Mouse (Mus musculus) heart, adult 2 months (tissue): ENCODE measurements at regions not wholly inside any gene's neighbourhood (a gene's known extent, or its start where the extent isn't known, plus 50 kb on each side); places are given as distances from the start of the nearest gene placed in this dataset.

Experiments used
- DNase-seq, 2 experiments: peaks; one replicate each; pipeline ENCODE4 v3.0.0; 2021
- H3K27ac ChIP-seq: fragments of 200-600 bp; 2 replicates; pipeline ENCODE4 v1.8.1; 2022
- H3K27me3 ChIP-seq: fragments of 200-500 bp; 2 replicates; pipeline ENCODE4 v1.6.1; 2012; ENCODE audit warnings: mild to moderate bottlenecking, low read length, inconsistent platforms, mixed read lengths; ENCODE audit not compliant: control insufficient read depth, insufficient read depth
- H3K36me3 ChIP-seq: fragments of 200-500 bp; 2 replicates; pipeline ENCODE4 v1.6.1; 2012; ENCODE audit warnings: low read length, inconsistent platforms; ENCODE audit not compliant: control insufficient read depth, insufficient read depth
- H3K4me1 ChIP-seq: fragments of 200-500 bp; 2 replicates; pipeline ENCODE4 v1.6.1; 2011; ENCODE audit warnings: low read length; ENCODE audit not compliant: control insufficient read depth, insufficient read depth
- H3K4me3 ChIP-seq: fragments of 200-600 bp; 2 replicates; pipeline ENCODE4 v1.8.1; 2022
- H3K79me2 ChIP-seq: fragments of 200-500 bp; replicated peaks from 2 replicates; pipeline ENCODE4 v1.6.1; 2012; ENCODE audit warnings: mild to moderate bottlenecking, inconsistent platforms, low read length, moderate library complexity, mixed read lengths; ENCODE audit not compliant: control insufficient read depth, insufficient read depth
- H3K9ac ChIP-seq: fragments of 200-500 bp; 2 replicates; pipeline ENCODE4 v1.6.1; 2012; ENCODE audit warnings: low read depth, mild to moderate bottlenecking, control low read depth, inconsistent platforms, low read length, mixed read lengths
- CTCF ChIP-seq: fragments of 200-600 bp; IDR thresholded peaks from 2 replicates; pipeline ENCODE4 v1.8.1; 2022; ENCODE audit warnings: antibody characterized with exemption, mild to moderate bottlenecking, moderate library complexity
- EP300 ChIP-seq: fragments of 200-500 bp; IDR thresholded peaks from 2 replicates; pipeline ENCODE4 v1.6.1; 2011; ENCODE audit warnings: low read depth, low read length, control low read depth; ENCODE audit not compliant: insufficient read depth
- POLR2A ChIP-seq: fragments of 200-500 bp; IDR thresholded peaks from 2 replicates; pipeline ENCODE4 v1.6.1; 2011; ENCODE audit warnings: mild to moderate bottlenecking, low read depth, low read length, control low read depth; ENCODE audit not compliant: insufficient read depth
- WGBS: fragments of 180-500 bp; shearing (Covaris S2); methylation state at CpG from one replicate; pipeline ENCODE4 v1.1.7; 2018; 5-methylcytosine and 5-hydroxymethylcytosine counted together
- intact Hi-C: fragments of 180-260 bp; cut with DNase I; formaldehyde crosslinking; loops from one replicate; pipeline ENCODE4 v1.15.1; 2025

DNA sequence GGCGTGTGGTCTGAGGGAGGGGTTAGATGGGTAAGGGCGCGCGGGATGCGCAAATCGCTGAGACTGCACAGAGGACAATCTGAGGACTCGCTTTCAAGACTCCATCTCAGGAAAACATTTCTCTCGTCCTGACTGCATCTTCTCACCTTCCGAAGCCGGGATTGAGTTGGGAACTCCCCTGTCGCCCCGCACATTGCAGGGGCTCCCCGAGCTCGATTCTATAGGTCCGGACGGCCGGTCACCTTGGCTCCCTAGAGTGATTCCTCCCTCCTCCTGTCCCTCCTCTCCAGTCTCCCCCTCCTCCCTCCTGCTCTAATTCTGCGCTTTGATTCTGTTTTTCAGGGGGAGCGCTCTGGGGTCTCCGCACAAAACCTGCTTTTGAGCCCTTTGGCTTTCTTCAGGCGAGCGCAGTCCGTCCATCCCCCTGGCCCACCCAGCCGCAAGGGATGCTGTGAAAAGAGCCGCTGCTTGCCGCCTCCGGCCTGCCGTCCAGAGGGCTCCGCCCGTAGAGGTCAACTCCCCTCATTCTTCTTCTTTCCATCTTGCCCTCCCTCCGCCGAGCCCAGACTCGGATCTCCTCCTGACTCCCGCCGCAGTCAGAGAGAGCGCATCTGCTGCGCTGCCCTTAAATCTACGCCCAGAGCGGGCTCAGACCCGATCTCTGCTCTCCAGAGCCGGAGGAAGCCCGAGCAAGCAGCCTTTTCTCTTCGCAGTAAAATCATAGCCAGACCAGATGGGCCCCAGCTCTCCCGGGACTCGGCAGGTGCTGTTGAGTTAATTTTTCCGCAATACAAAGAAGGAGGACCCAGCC lies 153.8 kb upstream of the Cypt12 start:
- Histone ChIP-seq H3K27ac (no peak overlapping the region), H3K79me2 (no peaks in the 10 kb centered on the region), H3K4me3 (no peak overlapping the region), H3K4me1 (no peaks in the 10 kb centered on the region), H3K27me3 (peaks cover 15% of the 10 kb centered on the region), H3K9ac (no peak overlapping the region), H3K36me3 (no peaks in the 10 kb centered on the region)
- TF ChIP-seq POLR2A (no peak), EP300 (no peak), CTCF (no peak)
- DNase-seq = no peak
- intact Hi-C loops = loop anchor here (10.0 kb wide), 1 partner anchor 980 kb away; no protein-coding TSS in a partner anchor
- WGBS = 2% methylated on average over 46 of the region's 46 CpGs

DNA sequence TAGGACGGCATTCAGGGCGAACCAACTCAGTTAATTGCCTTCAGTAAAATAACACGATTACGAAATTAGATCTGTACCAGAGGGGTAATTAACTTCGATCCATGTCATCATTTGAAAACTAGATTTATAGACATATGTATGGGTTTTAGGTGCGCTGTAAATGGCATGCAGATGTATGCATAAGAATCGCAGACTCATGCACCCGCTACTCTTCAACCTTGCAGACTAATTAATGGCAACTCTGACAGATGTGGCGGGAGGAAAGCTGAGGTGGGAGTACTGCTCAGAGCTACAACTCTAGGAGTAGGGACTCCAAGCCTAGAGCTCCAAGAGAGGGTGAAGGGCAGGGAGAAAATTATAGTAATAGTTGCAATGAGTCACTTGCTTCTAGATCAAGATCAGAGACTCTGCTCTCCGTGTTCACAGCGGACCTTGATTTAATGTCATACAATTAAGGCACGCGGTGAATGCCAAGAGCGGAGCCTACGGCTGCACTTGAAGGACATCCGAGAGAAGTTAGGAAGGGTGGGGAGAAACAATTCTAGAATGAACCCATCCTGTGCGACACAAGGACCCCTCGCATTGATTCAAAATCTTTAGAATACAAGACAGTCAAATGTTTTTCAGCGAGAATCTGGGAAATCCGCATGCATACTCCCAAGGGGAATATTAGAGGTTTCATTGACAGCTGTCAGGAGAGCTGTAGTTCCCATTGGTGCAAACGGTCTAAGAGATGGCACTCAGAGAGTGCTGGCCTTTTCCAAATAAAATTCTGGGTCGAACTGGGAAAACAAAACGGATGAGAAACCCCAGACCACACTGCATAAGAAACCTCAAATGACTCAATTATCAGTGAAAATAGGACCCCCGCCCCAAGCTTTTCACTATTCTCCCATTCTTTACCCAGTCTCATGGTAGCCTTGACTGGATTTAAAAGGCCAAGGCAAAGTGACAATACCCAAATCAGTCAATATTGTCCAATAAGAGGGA lies 152.6 kb upstream of the Cypt12 start:
- intact Hi-C loops = loop anchor here (10.0 kb wide), 1 partner anchor 981 kb away; no protein-coding TSS in a partner anchor
- no peak overlapping the region for H3K9ac ChIP-seq
- no peaks in the 10 kb centered on the region for H3K4me1 ChIP-seq
- TF ChIP-seq POLR2A (no peak), EP300 (no peak), CTCF (no peak)
- H3K79me2 ChIP-seq = no peaks in the 10 kb centered on the region
- H3K27me3 ChIP-seq = peaks cover 12% of the 10 kb centered on the region
- WGBS = 11% methylated on average over 24 of the region's 24 CpGs
- H3K4me3 ChIP-seq = no peak overlapping the region
- H3K27ac ChIP-seq = no peak overlapping the region
- DNase-seq = no peak
- no peaks in the 10 kb centered on the region for H3K36me3 ChIP-seq

DNA sequence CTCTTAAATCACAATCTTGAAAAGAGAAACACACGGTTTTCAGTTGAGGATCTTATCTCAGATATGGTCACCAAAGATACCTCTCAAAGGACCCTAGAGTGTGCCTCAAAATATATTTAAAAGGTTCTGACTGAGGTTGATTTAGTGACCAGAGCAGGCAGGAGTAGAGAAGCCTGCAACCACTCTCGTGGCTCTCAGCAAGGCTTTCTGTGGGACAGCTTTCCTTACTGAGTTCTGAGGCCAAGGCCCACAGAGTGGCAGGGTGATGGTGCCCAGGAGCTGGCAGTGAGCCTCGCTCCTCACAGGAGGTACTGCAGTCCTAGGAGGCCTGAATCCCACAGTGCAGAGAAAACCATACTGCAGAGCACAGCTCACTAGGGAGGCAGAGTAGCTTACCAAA lies 151.4 kb upstream of the Cypt12 start:
- peaks cover 12% of the 10 kb centered on the region for H3K27me3 ChIP-seq
- intact Hi-C loops = loop anchor here (10.0 kb wide), 1 partner anchor 982 kb away; no protein-coding TSS in a partner anchor
- 25% methylated on average over 3 of the region's 3 CpGs for WGBS

DNA sequence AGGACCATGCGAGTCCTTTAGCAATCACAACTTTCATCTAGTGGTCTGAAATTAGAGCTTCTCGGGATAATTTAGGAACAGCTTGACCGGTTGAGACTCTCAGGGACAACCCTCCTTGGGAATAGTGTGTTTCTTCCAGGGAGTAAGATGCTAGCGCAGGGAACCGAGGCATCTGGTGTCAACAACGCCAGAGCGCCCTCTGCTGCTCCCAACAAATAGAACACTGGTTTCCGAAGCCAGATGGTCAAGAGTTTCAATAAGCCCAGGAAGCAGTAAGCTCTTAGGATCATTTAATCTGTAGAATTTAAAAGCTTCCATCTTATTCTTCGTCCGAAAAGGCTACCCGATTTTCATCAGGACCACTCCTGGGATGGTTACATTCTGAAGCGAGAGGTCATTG lies 149.8 kb upstream of the Cypt12 start:
- Histone ChIP-seq H3K27ac (no peak overlapping the region), H3K4me1 (no peaks in the 10 kb centered on the region), H3K27me3 (peaks cover 12% of the 10 kb centered on the region), H3K9ac (no peak overlapping the region), H3K36me3 (no peaks in the 10 kb centered on the region), H3K4me3 (no peak overlapping the region), H3K79me2 (no peaks in the 10 kb centered on the region)
- TF ChIP-seq CTCF (peak; percentile 66), POLR2A (no peak)
- WGBS = 9% methylated on average over 12 of the region's 12 CpGs
- DNase-seq = no peak
- intact Hi-C loops = loop anchor here (10.0 kb wide), 1 partner anchor 984 kb away; no protein-coding TSS in a partner anchor

More for the DNA sequence above, 151.4 kb upstream of the Cypt12 start:
- TF ChIP-seq EP300 (no peak), CTCF (no peak), POLR2A (no peak)
- H3K4me3 ChIP-seq = no peak overlapping the region
- DNase-seq = no peak
- H3K36me3 ChIP-seq = no peaks in the 10 kb centered on the region
- no peak overlapping the region for H3K27ac ChIP-seq
- no peak overlapping the region for H3K9ac ChIP-seq
- H3K4me1 ChIP-seq = no peaks in the 10 kb centered on the region
- no peaks in the 10 kb centered on the region for H3K79me2 ChIP-seq

DNA sequence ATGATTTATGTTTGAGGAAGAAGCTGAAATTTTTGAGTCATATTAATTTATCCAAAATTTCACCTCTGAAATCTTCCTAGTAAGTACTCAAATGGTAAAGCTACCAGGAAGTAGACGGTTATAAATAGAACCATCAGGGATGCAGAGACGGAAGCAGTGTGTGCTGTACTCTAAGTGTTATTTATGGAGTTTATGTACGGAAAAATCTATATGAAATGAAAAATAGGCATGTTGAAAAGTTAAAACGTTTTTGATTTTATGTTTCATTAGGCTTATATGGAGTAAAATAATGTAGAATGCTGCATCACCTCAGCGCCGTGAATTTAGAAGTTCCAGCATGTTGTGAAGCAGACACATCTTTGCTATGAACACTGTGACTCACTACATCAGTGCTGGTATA lies 149.1 kb upstream of the Cypt12 start:
- Histone ChIP-seq H3K4me1 (no peaks in the 10 kb centered on the region), H3K9ac (no peak overlapping the region), H3K36me3 (no peaks in the 10 kb centered on the region), H3K4me3 (no peak overlapping the region), H3K27ac (no peak overlapping the region), H3K79me2 (no peaks in the 10 kb centered on the region), H3K27me3 (peaks cover 11% of the 10 kb centered on the region)
- no peak for DNase-seq
- 29% methylated on average over 6 of the region's 6 CpGs for WGBS
- intact Hi-C loops = loop anchor here (10.0 kb wide), 1 partner anchor 984 kb away; no protein-coding TSS in a partner anchor
- TF ChIP-seq POLR2A = no peak
- TF ChIP-seq CTCF = no peak
